In genomic region chr17:70845543-70845942, GRCm38 (mm10) we compare ENCODE assay signal across 12 mouse cellular contexts. TPM values are rescaled to one million over a fixed set of nuclear protein-coding genes. Genes with fewer than 3 reads are reported as not detected.
DNase-seq lines count a peak whose midpoint lies in the region; ATAC-seq and TF ChIP-seq lines count a peak whose summit lies in the region.
"Had no signal": no experiment of that assay in that cellular context is flagged by ENCODE, and none has a peak within 500 bp of the region (broad histone marks: within the 10 kb centered on the region; RNA-seq: fewer than 3 reads in every experiment).

No protein-coding gene starts in this region.

- no peak overlapping the region for H3K4me3 ChIP-seq in heart, adult 2 months
- no peak overlapping the region for H3K4me3 ChIP-seq in CH12.LX (replicated peaks in 1 of 3; ENCODE audit: low read depth in 2 of 3, low read length in 2 of 3, poor library complexity in 1 of 3)
- H3K4me3 ChIP-seq in intestine, postnatal 0 days (ENCODE audit: low read depth, low read length): no peak overlapping the region
- H3K4me3 ChIP-seq: midbrain, embryonic 13.5 days; neural tube, embryonic 13.5 days had no signal

- TF ChIP-seq CTCF in heart, adult 2 months (IDR thresholded peaks at IDR 0.05): no peak
- TF ChIP-seq CTCF in CH12.LX (conservative IDR thresholded peaks at IDR 0.05 in 1 of 2, IDR thresholded peaks at IDR 0.05 in 1 of 2; ENCODE audit: low read depth in 2 of 2, low read length in 2 of 2): no peak
- TF ChIP-seq CTCF in intestine, postnatal 0 days (IDR thresholded peaks at IDR 0.05; ENCODE audit: low read depth): no peak

- 0 out of 2 replicates have a peak overlapping the region, but pooled peaks have one; percentile 24 for H3K4me2 ChIP-seq in CH12.LX (ENCODE audit: insufficient read depth, low read depth, poor library complexity, severe bottlenecking)
- peak overlapping the region; percentile 25; the same call in 1 of the 2 replicates for H3K4me2 ChIP-seq in intestine, postnatal 0 days (replicated peaks; ENCODE audit: low read depth)
- H3K4me2 ChIP-seq: midbrain, embryonic 13.5 days; neural tube, embryonic 13.5 days had no signal

- intact Hi-C loops in heart, adult 2 months (cut with DNase I): loop anchor here (5.0 to 10.0 kb wide), 2 partner anchors 147 to 1989 kb away; partner anchors contain the start of gene Ypel5
- intact Hi-C loops in heart, postnatal 36 days (cut with DNase I): loop anchor here (5.0 kb wide), 1 partner anchor 337 kb away; the partner anchor contains the start of gene Lpin2

- no peak for DNase-seq in heart, adult 2 months
- no peak for DNase-seq in heart, postnatal 36 days
- DNase-seq in CH12.LX (ENCODE audit: extremely low read depth): no peak
- DNase-seq in lung, postnatal 25 days (ENCODE audit: low spot score): peak; percentile 60
- DNase-seq in right cerebral cortex, adult 18-20 months: no peak
- DNase-seq in adrenal gland, adult 2 months: no peak
- no peak for DNase-seq in heart, postnatal 4 days
- DNase-seq: cerebellum, adult 9-10 months; layer of hippocampus, adult 9-11 months had no signal

- peak overlapping the region; percentile 42 for H3K27ac ChIP-seq in heart, adult 2 months
- no peak overlapping the region for H3K27ac ChIP-seq in CH12.LX (ENCODE audit: insufficient read depth, low read depth)
- H3K27ac ChIP-seq in intestine, postnatal 0 days (ENCODE audit: low read depth, low read length): peak overlapping the region; percentile 77
- H3K27ac ChIP-seq: midbrain, embryonic 13.5 days; neural tube, embryonic 13.5 days had no signal

- H3K27me3 ChIP-seq in heart, adult 2 months (ENCODE audit: control insufficient read depth, insufficient read depth, low read length): no peaks in the 10 kb centered on the region
- no peaks in the 10 kb centered on the region for H3K27me3 ChIP-seq in CH12.LX (replicated peaks)
- no peaks in the 10 kb centered on the region for H3K27me3 ChIP-seq in intestine, postnatal 0 days (replicated peaks; ENCODE audit: control insufficient read depth, insufficient read depth, low read length)

- ATAC-seq in intestine, postnatal 0 days: peak; percentile 76
- ATAC-seq: midbrain, embryonic 13.5 days had no signal

- H3K79me2 ChIP-seq in heart, adult 2 months (replicated peaks; ENCODE audit: control insufficient read depth, insufficient read depth, low read length): no peaks in the 10 kb centered on the region
- peaks cover 86% of the 10 kb centered on the region for H3K79me2 ChIP-seq in CH12.LX (replicated peaks; ENCODE audit: control insufficient read depth, extremely low read depth, insufficient read depth, poor library complexity, severe bottlenecking)

- WGBS in heart, adult 2 months: 73% methylated on average over 2 of the region's 2 CpGs
- 34% methylated on average over 2 of the region's 2 CpGs for whole genome bisulfite sequencing in intestine, postnatal 0 days

- in situ Hi-C loops in CH12.LX (cut with MboI; ENCODE audit: low pct_ligation_motif_present, low pct_unique_long_range_greater_than_20kb, low sequenced_read_pairs): no loop called here

- no peak for TF ChIP-seq EP300 in heart, adult 2 months (IDR thresholded peaks at IDR 0.05; ENCODE audit: insufficient read depth, low read depth, low read length)
- no peak for TF ChIP-seq EP300 in CH12.LX (IDR thresholded peaks at IDR 0.05; ENCODE audit: low read length)

- dilution Hi-C loops in CH12.LX (cut with MboI; ENCODE audit: extremely low pct_ligation_motif_present, extremely low pct_unique_long_range_greater_than_20kb, low sequenced_read_pairs): no loop called here

- H3K4me1 ChIP-seq in heart, adult 2 months (ENCODE audit: control insufficient read depth, insufficient read depth, low read length): peaks cover 6% of the 10 kb centered on the region
- peaks cover 0 to 34% of the 10 kb centered on the region in 2 experiments; a peak in 2 of 4 replicates for H3K4me1 ChIP-seq in CH12.LX (ENCODE audit: control insufficient read depth in 1 of 2, insufficient read depth in 2 of 2)
- 0 out of 2 replicates have a peak, but pooled peaks cover 7% of the 10 kb centered on the region for H3K4me1 ChIP-seq in intestine, postnatal 0 days (replicated peaks; ENCODE audit: control insufficient read depth, insufficient read depth, low read length)

- no peaks in the 10 kb centered on the region for H3K9me3 ChIP-seq in CH12.LX (replicated peaks; ENCODE audit: low read length)
- H3K9me3 ChIP-seq in intestine, postnatal 0 days (ENCODE audit: control insufficient read depth): no peaks in the 10 kb centered on the region
- H3K9me3 ChIP-seq: midbrain, embryonic 13.5 days; neural tube, embryonic 13.5 days had no signal

- TF ChIP-seq RAD21 in CH12.LX (IDR thresholded peaks at IDR 0.05; ENCODE audit: low read depth, low read length): no peak

- TF ChIP-seq POLR2A in heart, adult 2 months (IDR thresholded peaks at IDR 0.05; ENCODE audit: insufficient read depth, low read depth, low read length): no peak
- TF ChIP-seq POLR2A in CH12.LX (IDR thresholded peaks at IDR 0.05; ENCODE audit: low read depth, low read length): no peak

- H3K36me3 ChIP-seq in heart, adult 2 months (ENCODE audit: control insufficient read depth, insufficient read depth, low read length): peaks cover 7% of the 10 kb centered on the region
- H3K36me3 ChIP-seq in CH12.LX (replicated peaks in 1 of 2; ENCODE audit: control insufficient read depth in 1 of 2, insufficient read depth in 1 of 2, low read length in 1 of 2): peaks cover 42 to 64% of the 10 kb centered on the region in 2 experiments
- peaks cover 7% of the 10 kb centered on the region; the same call in 1 of the 2 replicates for H3K36me3 ChIP-seq in intestine, postnatal 0 days (ENCODE audit: control insufficient read depth, insufficient read depth)

- H3K9ac ChIP-seq in heart, adult 2 months (ENCODE audit: low read depth, low read length): no peak overlapping the region
- no peak overlapping the region for H3K9ac ChIP-seq in CH12.LX (ENCODE audit: insufficient read depth, low read depth)
- no peak overlapping the region for H3K9ac ChIP-seq in intestine, postnatal 0 days (ENCODE audit: low read depth, low read length)
- H3K9ac ChIP-seq: midbrain, embryonic 13.5 days; neural tube, embryonic 13.5 days had no signal

TF ChIP-seq in CH12.LX, 34 proteins besides CTCF, POLR2A, EP300 and RAD21:
- TF ChIP-seq KAT2A (IDR thresholded peaks at IDR 0.05; ENCODE audit: insufficient replicate concordance, low read length) (no peak), POLR2AphosphoS2 (IDR thresholded peaks at IDR 0.05; ENCODE audit: low read depth, low read length) (no peak), TBP (conservative IDR thresholded peaks at IDR 0.05; ENCODE audit: low read depth, low read length) (no peak), E2F4 (IDR thresholded peaks at IDR 0.05; ENCODE audit: insufficient replicate concordance, low read depth, low read length) (no peak), MEF2A (IDR thresholded peaks at IDR 0.05; ENCODE audit: borderline replicate concordance, low read depth, low read length) (no peak), TCF12 (IDR thresholded peaks at IDR 0.05; ENCODE audit: low read depth, low read length) (no peak), ZMIZ1 (IDR thresholded peaks at IDR 0.05; ENCODE audit: low read depth, low read length) (no peak), NELFE (IDR thresholded peaks at IDR 0.05; ENCODE audit: low read depth, low read length) (no peak), MAFK (IDR thresholded peaks at IDR 0.05; ENCODE audit: insufficient replicate concordance, low read length) (no peak)

RNA-seq across cellular contexts. Expression of gene Tgif1, which starts 7.8 kb away (rescaled TPM):
- total RNA-seq in heart, adult 2 months (2021): 1 to 10 TPM; 3.0 to 4.0 TPM
- 8.6 and 14.0 TPM in 2 replicates for polyA plus RNA-seq in heart, adult 2 months (2012; rRNA removed)
- 1 to 10 TPM; 5.3 to 7.2 TPM for total RNA-seq in heart, postnatal 36 days (2021)
- total RNA-seq in CH12.LX (2012; rRNA removed) (37.0 and 44.5 TPM in 2 replicates), CH12.LX (2014; rRNA removed) (66.3 and 70.6 TPM in 2 replicates)
- 59.2 and 74.4 TPM in 2 replicates for polyA plus RNA-seq in CH12.LX (2012; ENCODE audit: insufficient read length, low read depth)
- polyA plus RNA-seq in intestine, postnatal 0 days (2015; fragmentation: Nextera tagmentation; extraction: Ambion mirVana): 20.0 and 24.5 TPM in 2 replicates
- 10 to 100 TPM; 39.3 to 56.3 TPM for total RNA-seq in adrenal gland, adult 2 months (2021)
- 27.8 and 30.3 TPM in 2 replicates for polyA plus RNA-seq in adrenal gland, adult 2 months (2012; rRNA removed)
- total RNA-seq in heart, postnatal 4 days (2021): 10 to 100 TPM; 13.7 to 15.5 TPM
